10 mouse cellular contexts compared by ENCODE assay signal in genomic region chr1:36090011-36090721, GRCm38 (mm10). TPM values are rescaled to one million over a fixed set of nuclear protein-coding genes. Genes with fewer than 3 reads are reported as not detected.
DNase-seq lines count a peak whose midpoint lies in the region; ATAC-seq lines count a peak whose summit lies in the region.
"Had no signal": no experiment of that assay in that cellular context is flagged by ENCODE, and none has a peak within 500 bp of the region (broad histone marks: within the 10 kb centered on the region; RNA-seq: fewer than 3 reads in every experiment).

No protein-coding gene starts in this region.

- peak; percentile 66 to 84 for DNase-seq in adrenal gland, adult (ENCODE audit: inconsistent age in 2 of 2, low spot score in 1 of 2)
- no peak for DNase-seq in adrenal gland, adult 18-20 months (ENCODE audit: low spot score in 2 of 2)
- DNase-seq in lung, postnatal 25 days (ENCODE audit: low spot score) = no peak
- no peak for DNase-seq in gastrocnemius, postnatal 36 days
- DNase-seq in urinary bladder, postnatal 10 days (ENCODE audit: low spot score) = no peak
- DNase-seq: gastrocnemius, postnatal 25 days; lung, adult 2 months had no signal

- H3K9me3 ChIP-seq in lung, embryonic 15.5 days = no peaks in the 10 kb centered on the region
- H3K9me3 ChIP-seq in heart, embryonic 16.5 days (replicated peaks; ENCODE audit: control insufficient read depth, low read length) = peaks cover 3% of the 10 kb centered on the region; the same call in 1 of the 2 replicates
- H3K9me3 ChIP-seq in midbrain, embryonic 15.5 days = no peaks in the 10 kb centered on the region

- peaks cover 20% of the 10 kb centered on the region for H3K36me3 ChIP-seq in lung, embryonic 15.5 days
- peaks cover 15% of the 10 kb centered on the region for H3K36me3 ChIP-seq in heart, embryonic 16.5 days (ENCODE audit: control insufficient read depth, insufficient read depth)
- H3K36me3 ChIP-seq in midbrain, embryonic 15.5 days (replicated peaks) = peaks cover 12% of the 10 kb centered on the region

- no peak overlapping the region for H3K4me3 ChIP-seq in lung, embryonic 15.5 days
- H3K4me3 ChIP-seq in heart, embryonic 16.5 days (ENCODE audit: low read length) = no peak overlapping the region
- no peak overlapping the region for H3K4me3 ChIP-seq in midbrain, embryonic 15.5 days

- ATAC-seq in lung, embryonic 15.5 days (ENCODE audit: borderline replicate concordance, extremely low read depth, low FRiP score, low TSS enrichment) = 0 out of 2 replicates have a peak, but pooled peaks have one; percentile 4
- 0 out of 2 replicates have a peak, but pooled peaks have one; percentile 40 for ATAC-seq in heart, embryonic 16.5 days (replicated peaks; ENCODE audit: extremely low read depth, insufficient read depth, low FRiP score)
- ATAC-seq in midbrain, embryonic 15.5 days (replicated peaks) = 0 out of 2 replicates have a peak, but pooled peaks have one; percentile 7

- H3K27ac ChIP-seq in lung, embryonic 15.5 days = 0 out of 2 replicates have a peak overlapping the region, but pooled peaks have one; percentile 7
- peak overlapping the region; percentile 57 for H3K27ac ChIP-seq in heart, embryonic 16.5 days (ENCODE audit: low read length)
- H3K27ac ChIP-seq in midbrain, embryonic 15.5 days = no peak overlapping the region

- H3K4me2 ChIP-seq in lung, embryonic 15.5 days = no peak overlapping the region
- H3K4me2 ChIP-seq in heart, embryonic 16.5 days (ENCODE audit: low read depth, low read length) = no peak overlapping the region
- no peak overlapping the region for H3K4me2 ChIP-seq in midbrain, embryonic 15.5 days

- no peaks in the 10 kb centered on the region for H3K27me3 ChIP-seq in lung, embryonic 15.5 days
- no peaks in the 10 kb centered on the region for H3K27me3 ChIP-seq in heart, embryonic 16.5 days (ENCODE audit: control insufficient read depth, insufficient read depth, low read length)
- no peaks in the 10 kb centered on the region for H3K27me3 ChIP-seq in midbrain, embryonic 15.5 days (replicated peaks)

- intact Hi-C loops in gastrocnemius, postnatal 36 days (cut with DNase I) = no loop called here

- WGBS in lung, embryonic 15.5 days = 47% methylated on average over 6 of the region's 6 CpGs
- 32% methylated on average over 6 of the region's 6 CpGs for WGBS in heart, embryonic 16.5 days
- 51% methylated on average over 6 of the region's 6 CpGs for WGBS in midbrain, embryonic 15.5 days

- no peak overlapping the region for H3K9ac ChIP-seq in lung, embryonic 15.5 days
- H3K9ac ChIP-seq in heart, embryonic 16.5 days (ENCODE audit: low read length) = peak overlapping the region; percentile 10; the same call in 1 of the 2 replicates
- H3K9ac ChIP-seq in midbrain, embryonic 15.5 days = no peak overlapping the region

- peaks cover 28% of the 10 kb centered on the region for H3K4me1 ChIP-seq in lung, embryonic 15.5 days
- H3K4me1 ChIP-seq in heart, embryonic 16.5 days (ENCODE audit: control insufficient read depth, insufficient read depth, low read length) = peaks cover 45% of the 10 kb centered on the region
- peaks cover 29% of the 10 kb centered on the region for H3K4me1 ChIP-seq in midbrain, embryonic 15.5 days

RNA-seq across cellular contexts. Expression of gene Hs6st1, which starts 22.0 kb away (rescaled TPM):
- total RNA-seq in adrenal gland, adult 18-20 months (2021) = 100 to 1,000 TPM in 1 of 2 experiments, 10 to 100 TPM in 1; 43.5 to 122 TPM
- 11.7 and 12.7 TPM in 2 replicates for polyA plus RNA-seq in lung, embryonic 15.5 days (2015; fragmentation: Nextera tagmentation; extraction: Ambion mirVana)
- polyA plus RNA-seq in heart, embryonic 16.5 days (2015; fragmentation: Nextera tagmentation; extraction: Ambion mirVana) = 3.2 and 3.8 TPM in 2 replicates
- polyA plus RNA-seq in midbrain, embryonic 15.5 days (2015; fragmentation: Nextera tagmentation; extraction: Ambion mirVana) = 26.1 and 29.6 TPM in 2 replicates
- total RNA-seq in gastrocnemius, postnatal 36 days (2021) = 10 to 100 TPM; 18.4 to 22.2 TPM

Comparison
In these comparisons a context has a peak if more than half of its experiments do, and no peak if none do; other contexts are left out.
1. DNase-seq: peak in adrenal gland, adult (2 of 2); none in adrenal gland, adult 18-20 months (0 of 2), lung, postnatal 25 days (single experiment), gastrocnemius, postnatal 36 days (0 of 2) and urinary bladder, postnatal 10 days (single experiment).
2. Peak in every context shown above with its lines, with median percentiles within 50 percentile points of each other: ATAC-seq.